Mouse (Mus musculus) hindbrain, postnatal 0 days (tissue): Measurements from ENCODE around the gene Tubb4a. TPM values are rescaled to one million over a fixed set of nuclear protein-coding genes. Genes with fewer than 3 reads are reported as not detected.

Source experiments
- ATAC-seq: fragments of 200-750 bp; cut with Nextera tagmentation; 2 replicates; pipeline ENCODE4 v1.8.0; 2017; ENCODE audit warnings: mild to moderate bottlenecking, moderate TSS enrichment, moderate library complexity
- DNase-seq: peaks from one replicate; pipeline ENCODE4 v3.0.0-alpha.2; 2015; ENCODE audit warnings: low spot score
- H3K27ac ChIP-seq: fragments of 300-500 bp; sonication (generic); 2 replicates; pipeline ENCODE4 v1.5.1; 2014; ENCODE audit warnings: mild to moderate bottlenecking
- H3K27me3 ChIP-seq: fragments of 300-500 bp; sonication (generic); 2 replicates; pipeline ENCODE4 v1.6.1; 2014; ENCODE audit warnings: low read length, mixed read lengths; ENCODE audit not compliant: insufficient read depth
- H3K36me3 ChIP-seq: fragments of 300-500 bp; sonication (generic); 2 replicates; pipeline ENCODE4 v1.6.1; 2014; ENCODE audit warnings: low read length, mixed read lengths; ENCODE audit not compliant: insufficient read depth
- H3K4me1 ChIP-seq: fragments of 300-500 bp; sonication (generic); 2 replicates; pipeline ENCODE4 v1.6.1; 2014; ENCODE audit warnings: antibody characterized with exemption, low read length, mixed read lengths; ENCODE audit not compliant: insufficient read depth
- H3K4me2 ChIP-seq: fragments of 300-500 bp; sonication (generic); 2 replicates; pipeline ENCODE4 v1.6.1; 2014; ENCODE audit warnings: low read depth, mild to moderate bottlenecking, low read length, moderate library complexity, mixed read lengths
- H3K4me3 ChIP-seq: fragments of 300-500 bp; sonication (generic); 2 replicates; pipeline ENCODE4 v1.5.1; 2014; ENCODE audit warnings: low read length
- H3K9ac ChIP-seq: fragments of 300-500 bp; sonication (generic); replicated peaks from 2 replicates; pipeline ENCODE4 v1.6.1; 2014; ENCODE audit warnings: mild to moderate bottlenecking, low read length, moderate library complexity, mixed read lengths
- H3K9me3 ChIP-seq: fragments of 300-500 bp; sonication (generic); 2 replicates; pipeline ENCODE4 v1.6.1; 2016; ENCODE audit warnings: low read length, mixed read lengths
- CTCF ChIP-seq: IDR thresholded peaks from 2 replicates; pipeline ENCODE4 v1.5.1; 2016; ENCODE audit warnings: antibody characterized with exemption, control low read depth, low read depth
- WGBS: fragments of 180-500 bp; shearing (Covaris S2); extraction: QIAGEN DNeasy Blood & Tissue Kit; methylation state at CpG from one replicate; pipeline ENCODE4 v1.1.7; 2014; 5-methylcytosine and 5-hydroxymethylcytosine counted together
- polyA plus RNA-seq: library from polyadenylated mRNA; unstranded; fragments of >200 nt; fragmentation: Nextera tagmentation; extraction: Ambion mirVana; gene quantifications from 2 replicates; pipeline ENCODE4 v1.2.1, GENCODE M21; 2015
- total RNA-seq: library from RNA; depleted of rRNA; stranded (reverse); fragments of >200 nt; gene quantifications from 2 replicates; pipeline ENCODE4 v1.2.3, GENCODE M21; 2014

Tubb4a gene
- total and polyA plus RNA-seq, 2 experiments from 2014 or later = 209 to 346 TPM

- Histone ChIP-seq H3K4me1 (0 out of 2 replicates have a peak, but pooled peaks cover 4% of the 10 kb centered on the region), H3K27ac (no peak overlapping the region), H3K4me3 (no peak overlapping the region), H3K9me3 (no peaks in the 10 kb centered on the region), H3K9ac (no peak overlapping the region), H3K4me2 (no peak overlapping the region), H3K36me3 (no peaks in the 10 kb centered on the region), H3K27me3 (no peaks in the 10 kb centered on the region)
- DNase-seq = no peak
- TF ChIP-seq CTCF = no peak
- WGBS = 64% methylated on average over 5 of the region's 5 CpGs
- no peak for ATAC-seq
Observed at GRCm38 (mm10) chr17:57108666-57109171, 21.1 kb upstream of the Tubb4a start.

- DNase-seq (no peak), ATAC-seq (no peak)
- Histone ChIP-seq H3K9ac (no peak overlapping the region), H3K27ac (no peak overlapping the region), H3K9me3 (no peaks in the 10 kb centered on the region), H3K4me1 (0 out of 2 replicates have a peak, but pooled peaks cover 4% of the 10 kb centered on the region), H3K4me3 (no peak overlapping the region), H3K4me2 (no peak overlapping the region), H3K36me3 (no peaks in the 10 kb centered on the region), H3K27me3 (no peaks in the 10 kb centered on the region)
- no peak for TF ChIP-seq CTCF
- 80% methylated on average over 7 of the region's 7 CpGs for WGBS
Observed at GRCm38 (mm10) chr17:57108040-57108665, 20.6 kb upstream of the Tubb4a start.

GRCm38 (mm10) chr17:57107064-57107463, 19.5 kb upstream of the Tubb4a start:
- WGBS = 92% methylated on average over 5 of the region's 5 CpGs
- 0 out of 2 replicates have a peak, but pooled peaks cover 4% of the 10 kb centered on the region for H3K4me1 ChIP-seq
- no peak for TF ChIP-seq CTCF

GRCm38 (mm10) chr17:57106035-57106368, 18.4 kb upstream of the Tubb4a start:
- Histone ChIP-seq H3K27ac (no peak overlapping the region), H3K36me3 (no peaks in the 10 kb centered on the region), H3K27me3 (no peaks in the 10 kb centered on the region), H3K9ac (peak overlapping the region; percentile 54; the same call in 1 of the 2 replicates), H3K9me3 (no peaks in the 10 kb centered on the region), H3K4me1 (0 out of 2 replicates have a peak, but pooled peaks cover 4% of the 10 kb centered on the region), H3K4me2 (peak overlapping the region; percentile 76), H3K4me3 (peak overlapping the region; percentile 69)
- DNase-seq (no peak), ATAC-seq (0 out of 2 replicates have a peak, but pooled peaks have one; percentile 6)
- WGBS = 8% methylated on average over 9 of the region's 9 CpGs
- no peak for TF ChIP-seq CTCF

More at GRCm38 (mm10) chr17:57107064-57107463, 19.5 kb upstream of the Tubb4a start:
- no peaks in the 10 kb centered on the region for H3K27me3 ChIP-seq
- no peaks in the 10 kb centered on the region for H3K9me3 ChIP-seq
- ATAC-seq (no peak), DNase-seq (no peak)
- H3K27ac ChIP-seq = no peak overlapping the region
- H3K4me3 ChIP-seq = no peak overlapping the region
- H3K9ac ChIP-seq = no peak overlapping the region
- H3K36me3 ChIP-seq = no peaks in the 10 kb centered on the region
- H3K4me2 ChIP-seq = no peak overlapping the region

- H3K27ac ChIP-seq = peak within 1 kb of the TSS; percentile 11; the same call in 1 of the 2 replicates
- 1% methylated on average over 53 of the region's 61 CpGs for WGBS
Observed at GRCm38 (mm10) chr17:57105181-57106034, 17.8 kb upstream of the Tubb4a start, which contains the start of gene Tnfsf9. TSS of gene Tnfsf9 (plus strand) at chr17:57105325.

GRCm38 (mm10) chr17:57104496-57104895, 16.9 kb upstream of the Tubb4a start:
- TF ChIP-seq CTCF = no peak
- ATAC-seq (no peak), DNase-seq (no peak)
- Histone ChIP-seq H3K4me3 (peak overlapping the region; percentile 69), H3K27ac (no peak overlapping the region), H3K27me3 (no peaks in the 10 kb centered on the region), H3K9ac (peak overlapping the region; percentile 54; the same call in 1 of the 2 replicates), H3K4me2 (peak overlapping the region; percentile 76), H3K36me3 (no peaks in the 10 kb centered on the region), H3K4me1 (0 out of 2 replicates have a peak, but pooled peaks cover 4% of the 10 kb centered on the region), H3K9me3 (no peaks in the 10 kb centered on the region)
- WGBS = 42% methylated on average over 4 of the region's 4 CpGs

More at GRCm38 (mm10) chr17:57105181-57106034, 17.8 kb upstream of the Tubb4a start, which contains the start of gene Tnfsf9:
- no peaks in the 10 kb centered on the region for H3K9me3 ChIP-seq
- TF ChIP-seq CTCF = no peak
- H3K4me2 ChIP-seq = peak within 1 kb of the TSS; percentile 76
- H3K9ac ChIP-seq = peak within 1 kb of the TSS; percentile 54
- ATAC-seq = peak; percentile 82
- H3K27me3 ChIP-seq = no peaks in the 10 kb centered on the region
- H3K4me3 ChIP-seq = peak within 1 kb of the TSS; percentile 69
- 0 out of 2 replicates have a peak, but pooled peaks cover 4% of the 10 kb centered on the region for H3K4me1 ChIP-seq
- H3K36me3 ChIP-seq = no peaks in the 10 kb centered on the region
- peak; percentile 64 for DNase-seq
